Mouse (Mus musculus): ENCODE results near the gene Mgst3.

GRCm38 (mm10) chr1:167430976-167431676 lies 37.5 kb upstream of the Mgst3 start:
- TF ChIP-seq POLR2A (IDR thresholded peaks at IDR 0.05; ENCODE audit: borderline replicate concordance, insufficient read depth, low read length) (no peak), CTCF (IDR thresholded peaks at IDR 0.05; ENCODE audit: borderline replicate concordance, insufficient read depth, low read depth, low read length) (no peak)

All from cerebellum, adult 2 months (tissue).